Mouse (Mus musculus) gastrocnemius, adult 8-10 months (tissue): ENCODE data around the gene Vtcn1. TPM values are rescaled to one million over a fixed set of nuclear protein-coding genes. Genes with fewer than 3 reads are reported as not detected.

Experiments used
- DNase-seq, 2 experiments: peaks; one replicate each; pipeline ENCODE4 v3.0.0; 2022; ENCODE audit warnings: low spot score in 2 of 2
- total RNA-seq, 4 experiments: library from RNA; stranded (reverse); gene quantifications; 2 replicates each; pipeline ENCODE4 v1.2.4; 2022

The Vtcn1 gene
- total RNA-seq, 4 experiments from 2014 or later: 0.13 to 0.17 TPM; not detected in 2

DNA sequence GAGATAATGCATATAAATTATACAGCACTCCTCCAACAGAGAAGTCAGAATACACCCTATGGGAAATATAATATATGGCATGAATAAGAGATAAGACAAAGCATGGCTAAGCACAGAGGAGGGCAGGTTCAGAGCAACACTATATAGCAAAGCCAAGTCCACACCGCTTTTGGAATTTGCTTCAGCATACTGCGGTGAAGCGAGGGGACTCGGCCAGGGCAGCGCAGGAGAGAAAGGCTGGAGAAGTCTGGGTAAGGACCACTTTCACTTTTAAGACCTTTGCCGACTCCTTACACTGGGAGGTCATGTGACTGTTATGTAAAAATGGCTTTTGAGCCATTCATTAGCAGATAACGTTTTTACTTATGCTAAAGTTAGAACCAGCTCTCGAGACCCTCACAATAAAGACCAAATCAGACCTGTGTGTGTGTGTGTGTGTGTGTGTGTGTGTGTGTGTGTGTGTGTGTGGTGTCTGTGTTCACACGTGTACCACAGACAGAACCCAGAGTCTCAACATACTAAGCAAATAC lies 95.4 kb downstream of the Vtcn1 start:
- DNase-seq: no peak

DNA sequence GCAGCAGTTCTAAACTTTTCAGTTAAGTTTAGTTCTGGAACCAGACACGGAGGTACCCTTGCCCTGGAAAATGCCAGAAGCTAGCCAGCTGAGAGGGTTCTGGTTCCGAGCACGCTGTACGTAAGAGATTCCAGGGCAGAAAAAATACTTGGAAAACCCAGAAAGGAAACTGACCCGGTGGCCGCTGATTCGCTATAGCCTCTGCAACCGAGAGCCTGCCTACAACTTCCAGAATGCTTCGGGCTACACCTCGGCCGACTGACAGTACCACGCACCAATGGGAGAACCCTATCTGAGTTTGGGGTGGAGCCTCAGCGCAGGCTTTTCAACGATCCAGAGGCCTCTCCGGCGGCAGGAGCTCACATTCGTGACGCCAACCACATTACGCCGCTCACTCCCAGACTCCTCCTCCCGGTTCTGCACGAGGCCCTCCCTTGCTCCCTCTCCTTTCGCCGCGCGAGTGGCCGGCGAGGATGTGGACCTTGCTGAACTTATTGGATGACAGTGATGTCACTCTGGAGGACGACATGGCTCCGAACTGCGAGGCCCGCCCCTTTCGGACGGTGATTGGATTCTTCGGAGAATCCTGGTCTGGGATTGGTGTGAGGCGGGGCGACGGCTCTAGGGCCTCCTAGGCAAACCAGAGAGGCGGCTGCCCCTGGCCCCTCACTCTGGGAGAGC lies 96.7 kb downstream of the Vtcn1 start, which contains the start of gene Trim45:
Gene Trim45 (plus strand): TSS at position 378 of the 681 bp plus-strand sequence.
- peak; percentile 98 to 99 for DNase-seq

DNA sequence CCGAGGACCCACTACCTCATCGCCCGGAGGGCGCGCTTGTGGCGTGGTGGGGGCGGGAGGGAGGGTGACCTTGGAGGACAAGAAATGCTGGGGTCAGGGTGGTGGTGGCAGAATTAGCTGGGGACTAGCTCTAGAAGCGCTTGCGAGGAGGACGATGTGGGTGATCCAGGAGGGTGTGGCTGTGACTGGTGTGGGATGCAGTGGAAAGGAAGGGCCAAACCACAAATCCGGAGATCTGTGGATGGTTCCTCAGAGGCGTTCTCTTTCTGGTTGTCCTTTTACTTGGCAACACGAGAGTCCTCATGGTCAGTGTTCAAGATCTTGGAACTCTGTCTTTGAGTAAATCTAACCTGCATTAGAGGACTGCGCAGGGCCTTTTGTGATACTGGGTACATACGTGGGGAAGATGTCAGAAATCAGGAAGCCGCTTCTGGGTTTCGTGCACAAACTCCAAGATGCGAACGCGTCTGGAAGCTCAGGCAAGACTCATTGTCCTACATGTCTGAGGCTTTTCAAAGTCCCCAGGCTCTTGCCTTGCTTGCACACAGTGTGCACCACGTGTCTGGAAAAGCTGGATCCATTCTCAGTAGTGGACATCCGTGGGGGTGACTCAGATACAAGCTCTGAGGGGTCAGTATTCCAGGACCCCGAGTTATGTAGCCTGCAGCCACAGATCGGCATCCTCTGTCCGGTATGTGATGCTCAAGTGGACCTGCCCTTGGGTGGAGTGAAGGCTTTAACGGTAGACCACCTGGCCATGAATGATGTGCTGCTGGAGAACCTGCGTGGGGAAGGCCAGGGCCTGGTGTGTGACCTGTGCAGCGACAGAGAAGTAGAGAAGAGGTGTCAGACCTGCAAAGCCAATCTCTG lies 97.5 kb downstream of the Vtcn1 start:
- DNase-seq: no peak

DNA sequence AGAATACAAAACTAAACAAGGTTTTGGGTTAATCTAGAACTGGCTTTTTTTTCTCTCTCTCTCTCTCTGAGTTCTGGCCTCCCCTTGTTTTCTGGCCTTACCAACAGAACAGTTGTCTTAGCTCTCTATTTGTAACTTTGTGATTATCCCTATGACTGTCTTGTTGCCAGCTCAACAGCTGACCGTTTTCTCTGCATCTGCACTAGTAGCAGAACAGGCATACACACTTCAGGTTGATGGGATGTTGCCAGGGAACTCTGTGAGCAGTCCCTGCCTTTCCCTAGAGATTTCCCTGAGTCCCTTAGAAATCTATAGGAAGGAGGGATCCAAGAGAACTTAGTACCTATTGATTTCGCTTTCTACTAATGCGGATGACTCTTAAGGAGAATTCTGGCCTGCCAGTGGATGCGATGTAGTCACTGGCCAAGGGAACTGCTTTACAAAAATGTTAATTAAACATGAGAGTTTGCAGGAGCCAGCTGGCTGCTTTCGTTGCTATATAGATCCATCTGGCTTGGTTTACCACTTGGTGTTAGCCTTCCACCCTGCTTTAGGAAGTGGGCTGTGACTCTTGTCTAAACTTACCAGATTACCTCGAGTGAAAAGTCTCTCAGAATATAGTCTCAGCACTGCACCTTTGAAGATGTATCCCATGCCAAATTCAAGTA lies 98.9 kb downstream of the Vtcn1 start:
- no peak for DNase-seq

DNA sequence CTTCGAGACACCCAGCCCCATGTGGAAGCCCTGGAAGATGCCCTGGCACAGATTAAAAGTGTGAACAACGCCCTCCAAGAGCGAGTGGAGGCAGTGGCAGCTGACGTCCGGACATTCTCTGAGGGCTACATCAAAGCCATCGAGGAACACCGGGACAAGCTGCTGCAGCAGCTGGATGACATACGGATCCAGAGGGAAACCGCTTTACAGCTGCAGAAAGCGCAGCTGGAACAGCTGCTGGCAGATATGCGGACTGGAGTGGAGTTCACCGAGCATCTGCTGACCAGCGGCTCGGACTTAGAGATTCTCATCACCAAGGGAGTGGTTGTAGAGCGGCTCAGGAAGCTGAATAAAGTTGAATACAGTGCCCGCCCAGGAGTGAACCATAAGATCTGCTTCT lies 99.9 kb downstream of the Vtcn1 start:
- no peak for DNase-seq

DNA sequence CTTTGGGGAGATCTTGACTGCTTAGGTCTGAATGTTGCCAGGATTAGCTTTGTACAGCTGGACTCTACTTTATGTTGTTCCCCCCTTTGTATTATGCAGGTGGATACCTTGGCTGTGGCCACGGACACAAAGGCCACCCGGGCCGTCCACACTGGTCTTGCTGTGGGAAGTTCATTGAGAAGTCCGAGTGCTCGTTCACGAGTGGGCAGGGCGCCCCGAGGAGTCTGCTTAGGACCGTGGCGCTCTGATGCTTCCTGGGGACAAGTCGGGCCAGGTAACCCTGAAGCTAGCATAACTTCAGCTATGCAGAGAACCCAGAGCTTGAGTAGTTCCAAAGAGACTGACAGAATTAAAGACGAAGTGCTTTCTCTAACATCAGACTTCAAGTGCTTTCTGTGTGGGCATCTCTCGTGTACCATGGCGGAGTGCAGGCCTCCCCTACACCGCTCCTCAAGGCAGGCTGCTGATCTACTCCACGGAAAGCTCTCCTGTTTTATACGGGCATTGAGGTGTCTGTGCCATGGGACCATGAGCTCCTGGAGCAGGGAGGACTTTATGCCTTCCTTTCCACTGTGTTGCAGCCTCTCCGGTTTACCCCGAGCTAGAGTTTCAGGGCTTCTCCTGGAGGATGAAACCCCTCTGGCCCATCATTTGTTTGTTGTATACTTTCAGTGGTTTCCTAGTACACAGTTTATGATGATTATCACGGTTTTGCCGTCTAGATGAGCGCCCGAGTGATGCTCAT lies 106.2 kb downstream of the Vtcn1 start:
- no peak for DNase-seq

DNA sequence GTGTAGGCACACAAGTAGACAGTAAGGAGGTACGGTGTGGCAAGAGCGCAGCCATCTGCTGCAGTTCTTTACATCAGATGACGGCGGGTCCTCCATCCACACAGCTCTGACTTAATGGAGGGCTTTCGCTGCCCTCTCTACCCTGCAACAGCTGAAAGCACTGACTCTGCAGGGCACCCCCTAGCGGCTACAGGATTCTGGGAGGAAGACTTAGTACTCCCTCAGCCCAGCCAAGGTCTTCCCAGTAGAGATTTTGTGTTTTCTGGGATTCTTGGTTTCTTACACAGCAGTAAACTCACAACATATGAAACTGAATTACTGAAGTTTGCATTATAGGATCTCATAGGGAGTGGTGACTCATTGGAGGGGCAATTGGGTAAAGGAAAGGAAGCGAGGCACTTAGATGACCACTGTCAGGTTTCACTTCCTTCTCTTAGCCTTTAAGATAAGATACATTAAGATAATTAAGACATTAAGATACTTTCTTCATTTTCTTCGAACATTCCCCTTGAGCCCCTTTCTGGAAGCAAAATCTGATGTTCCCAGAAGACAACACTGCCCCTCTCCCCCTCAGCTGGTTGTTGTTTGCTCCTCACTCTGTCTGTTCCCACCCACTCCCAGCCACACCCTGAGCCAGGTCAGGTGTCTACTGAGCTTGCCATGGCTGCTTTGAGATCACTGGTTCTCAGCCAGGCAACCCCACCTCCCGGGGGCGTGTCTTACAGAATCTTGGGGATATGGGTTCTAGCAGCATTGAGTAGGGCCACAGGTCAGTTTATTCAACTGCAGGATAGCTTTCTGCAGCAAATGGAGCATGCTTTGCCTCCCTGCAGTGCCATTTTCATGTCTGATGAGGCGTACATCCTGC lies 107.1 kb downstream of the Vtcn1 start:
- no peak for DNase-seq

DNA sequence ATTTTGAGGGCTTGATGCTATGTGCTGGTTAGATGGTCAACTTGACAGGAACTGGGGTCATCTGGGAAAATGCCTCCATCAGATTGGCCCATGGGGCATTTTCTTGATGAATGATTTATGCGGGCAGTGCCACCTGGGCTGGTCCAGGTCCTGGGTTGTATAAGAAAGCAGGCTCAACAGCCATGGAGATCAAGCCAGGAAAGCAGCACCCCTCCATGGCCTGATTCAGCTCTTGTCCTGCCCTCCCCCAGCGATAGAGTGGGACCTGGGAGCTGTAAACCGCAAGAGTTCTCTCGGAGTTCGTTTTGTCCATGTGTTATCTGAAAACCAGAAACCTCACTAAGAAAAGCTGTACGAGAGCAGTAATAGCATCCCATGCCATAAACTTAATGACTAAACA lies 110.3 kb downstream of the Vtcn1 start:
- no peak for DNase-seq

DNA sequence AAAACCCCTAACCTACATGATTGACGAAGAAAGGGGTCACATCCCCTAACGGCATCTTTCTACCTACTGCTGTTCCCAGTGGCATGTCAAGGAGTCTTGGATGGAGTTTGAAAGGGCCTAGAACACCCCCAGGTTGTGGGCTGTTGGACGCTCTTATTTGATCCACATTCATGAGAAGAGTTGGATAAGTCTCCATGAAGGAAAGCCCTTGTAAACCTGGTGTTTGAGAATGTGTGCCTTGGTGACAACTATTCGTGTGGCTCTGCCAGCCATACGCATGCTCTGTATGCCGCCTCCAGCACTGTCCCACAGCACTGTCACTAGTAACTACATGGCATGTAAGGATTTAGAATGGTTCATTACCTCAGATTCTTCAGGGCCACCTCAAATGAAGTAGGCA lies 110.9 kb downstream of the Vtcn1 start:
- DNase-seq: no peak

DNA sequence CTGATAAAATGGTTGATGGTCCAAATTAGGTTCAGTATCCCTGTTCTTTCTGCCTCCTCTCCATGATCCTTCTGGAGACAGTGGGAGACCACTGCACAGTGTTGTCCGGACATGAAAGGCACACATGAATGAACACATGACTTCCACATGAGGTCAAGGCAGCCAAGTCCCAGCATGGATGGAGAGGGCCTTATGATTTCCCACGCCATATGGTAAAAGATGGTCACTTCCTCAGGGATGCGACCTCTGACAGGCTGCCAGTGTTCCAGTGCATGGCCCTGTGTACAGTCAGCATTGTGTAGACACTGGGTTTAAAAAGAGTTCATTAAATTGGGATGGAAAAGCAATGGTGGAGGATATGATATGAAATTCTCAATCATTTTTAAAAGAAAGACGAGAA lies 113.0 kb downstream of the Vtcn1 start:
- DNase-seq: no peak

DNA sequence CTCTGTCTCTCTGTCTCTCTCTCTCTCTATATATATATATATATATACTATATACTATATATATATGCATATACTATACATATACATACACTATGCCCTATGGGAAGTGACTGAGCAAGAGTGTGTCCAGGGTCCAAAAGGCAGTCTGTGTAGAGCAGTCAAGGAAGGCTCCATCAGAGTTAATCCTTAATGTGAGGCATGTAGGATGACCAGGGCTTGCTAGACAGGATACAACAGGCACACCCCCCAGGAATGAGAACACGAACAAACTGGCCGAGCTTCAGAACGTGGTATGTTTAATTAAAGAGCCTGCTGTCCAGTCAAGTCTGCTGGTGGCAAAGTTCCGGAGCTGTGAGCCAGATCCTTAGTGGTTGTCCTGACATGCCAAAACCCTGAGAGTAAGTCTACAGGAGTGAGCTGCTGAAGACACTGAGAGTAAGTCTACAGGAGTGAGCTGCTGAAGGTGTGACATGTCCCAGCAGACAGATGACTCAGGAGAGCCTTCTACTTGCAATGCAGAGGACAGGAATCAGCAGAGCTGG lies 115.3 kb downstream of the Vtcn1 start:
- DNase-seq: no peak

Other genes starting within 250 kb of the Vtcn1 start
- gene Man1a2, start 140.0 kb upstream of the Vtcn1 start, total RNA-seq: 10 to 100 TPM; 27.3 to 30.0 (median 29.3) TPM
- 1 to 10 TPM; 4.5 to 6.4 (median 5.7) TPM for gene Trim45, start 96.7 kb downstream of the Vtcn1 start, total RNA-seq
- 1 to 10 TPM; 2.9 to 4.4 (median 3.3) TPM for gene Ttf2, start 144.2 kb downstream of the Vtcn1 start, total RNA-seq
- under 1 TPM in 1 of 4 experiments, not detected in 3; 0.24 TPM for gene Cd101, start 204.1 kb downstream of the Vtcn1 start, total RNA-seq